Comparison of ENCODE assay signal across 23 mouse cellular contexts in the genomic region with DNA sequence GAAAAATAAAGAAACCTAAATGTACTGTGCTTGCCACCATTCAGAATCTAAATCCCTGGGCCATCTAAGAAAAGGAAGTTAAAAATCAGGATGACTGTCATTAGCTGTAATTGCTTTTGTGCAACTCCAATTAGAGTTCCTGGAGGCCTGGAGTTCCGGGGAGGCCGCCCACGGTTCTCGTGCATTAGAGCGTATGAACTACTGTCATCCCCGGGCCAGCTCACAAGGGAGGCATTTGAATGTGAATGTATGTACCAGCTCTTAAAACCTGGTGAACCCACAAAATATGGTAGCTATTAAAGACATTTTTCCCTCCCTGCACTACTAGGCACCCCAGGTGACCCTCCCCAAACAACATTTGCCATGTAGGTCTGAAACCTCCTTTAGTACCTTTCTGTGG.
DNase-seq lines count a peak whose midpoint lies in the region; ATAC-seq and TF ChIP-seq lines count a peak whose summit lies in the region.
"Had no signal": no experiment of that assay in that cellular context is flagged by ENCODE, and none has a peak within 500 bp of the region (broad histone marks: within the 10 kb centered on the region; RNA-seq: fewer than 3 reads in every experiment).

No protein-coding gene starts in this region.

- no peaks in the 10 kb centered on the region for H3K9me3 ChIP-seq in forebrain, embryonic 14.5 days (replicated peaks; ENCODE audit: control insufficient read depth, low read length)
- H3K9me3 ChIP-seq in forebrain, embryonic 10.5 days = no peaks in the 10 kb centered on the region
- H3K9me3 ChIP-seq in neural tube, embryonic 14.5 days (ENCODE audit: control insufficient read depth, low read length) = no peaks in the 10 kb centered on the region
- H3K9me3 ChIP-seq in midbrain, embryonic 16.5 days (replicated peaks; ENCODE audit: control insufficient read depth, low read length, poor library complexity, severe bottlenecking) = no peaks in the 10 kb centered on the region
- H3K9me3 ChIP-seq: G1E had no signal

- intact Hi-C loops in left cerebral cortex, adult 2 months (cut with DNase I) = loop anchor here (2.0 kb wide), 1 partner anchor 123 kb away; a partner anchor contains a TSS

- no peak for TF ChIP-seq CTCF in left cerebral cortex, adult 2 months (IDR thresholded peaks at IDR 0.05)

- no peak overlapping the region for H3K4me3 ChIP-seq in forebrain, embryonic 14.5 days (ENCODE audit: low read depth, low read length)
- no peak overlapping the region for H3K4me3 ChIP-seq in forebrain, embryonic 10.5 days
- no peak overlapping the region for H3K4me3 ChIP-seq in left cerebral cortex, adult 2 months
- H3K4me3 ChIP-seq in neural tube, embryonic 14.5 days (ENCODE audit: low read depth, low read length) = no peak overlapping the region
- no peak overlapping the region for H3K4me3 ChIP-seq in midbrain, embryonic 16.5 days (ENCODE audit: low read depth, low read length)
- H3K4me3 ChIP-seq: myocyte had no signal

- H3K27me3 ChIP-seq in forebrain, embryonic 14.5 days (replicated peaks; ENCODE audit: control insufficient read depth, insufficient read depth, low read length) = 0 out of 2 replicates have a peak, but pooled peaks cover 4% of the 10 kb centered on the region
- H3K27me3 ChIP-seq in forebrain, embryonic 10.5 days (ENCODE audit: poor library complexity, severe bottlenecking) = peaks cover 33% of the 10 kb centered on the region
- no peaks in the 10 kb centered on the region for H3K27me3 ChIP-seq in neural tube, embryonic 14.5 days (ENCODE audit: control insufficient read depth, insufficient read depth, low read length)
- no peaks in the 10 kb centered on the region for H3K27me3 ChIP-seq in midbrain, embryonic 16.5 days (ENCODE audit: control insufficient read depth, insufficient read depth, low read depth, low read length)

- no peak for ATAC-seq in forebrain, embryonic 14.5 days
- ATAC-seq in neural tube, embryonic 14.5 days (ENCODE audit: low read depth) = no peak
- no peak for ATAC-seq in midbrain, embryonic 16.5 days
- ATAC-seq: inflammation-experienced regulatory T-cells, adult 6 months had no signal

- peaks cover 42% of the 10 kb centered on the region for H3K4me1 ChIP-seq in forebrain, embryonic 14.5 days (ENCODE audit: control insufficient read depth, insufficient read depth, low read length)
- peaks cover 27% of the 10 kb centered on the region for H3K4me1 ChIP-seq in forebrain, embryonic 10.5 days
- H3K4me1 ChIP-seq in neural tube, embryonic 14.5 days (ENCODE audit: control insufficient read depth, insufficient read depth, low read length) = peaks cover 12% of the 10 kb centered on the region
- peaks cover 11% of the 10 kb centered on the region for H3K4me1 ChIP-seq in midbrain, embryonic 16.5 days (ENCODE audit: control insufficient read depth, insufficient read depth, low read length)

- H3K36me3 ChIP-seq in forebrain, embryonic 14.5 days (ENCODE audit: control insufficient read depth, insufficient read depth, low read length) = no peaks in the 10 kb centered on the region
- no peaks in the 10 kb centered on the region for H3K36me3 ChIP-seq in forebrain, embryonic 10.5 days (replicated peaks)
- no peaks in the 10 kb centered on the region for H3K36me3 ChIP-seq in neural tube, embryonic 14.5 days (ENCODE audit: control insufficient read depth, insufficient read depth, low read length)
- no peaks in the 10 kb centered on the region for H3K36me3 ChIP-seq in midbrain, embryonic 16.5 days (ENCODE audit: control insufficient read depth, insufficient read depth, low read length)
- H3K36me3 ChIP-seq: G1E had no signal

- H3K9ac ChIP-seq in forebrain, embryonic 14.5 days (ENCODE audit: low read length) = no peak overlapping the region
- H3K9ac ChIP-seq in neural tube, embryonic 14.5 days (replicated peaks; ENCODE audit: low read depth, low read length) = no peak overlapping the region
- no peak overlapping the region for H3K9ac ChIP-seq in midbrain, embryonic 16.5 days (ENCODE audit: low read depth, low read length)
- H3K9ac ChIP-seq: liver, embryonic 14.5 days had no signal

- 3% methylated on average over 6 of the region's 6 CpGs for WGBS in forebrain, embryonic 14.5 days
- 59% methylated on average over 6 of the region's 6 CpGs for WGBS in forebrain, embryonic 10.5 days
- 23% methylated on average over 6 of the region's 6 CpGs for WGBS in neural tube, embryonic 14.5 days
- WGBS in midbrain, embryonic 16.5 days = 64% methylated on average over 6 of the region's 6 CpGs

- H3K27ac ChIP-seq in forebrain, embryonic 14.5 days (ENCODE audit: low read depth, low read length) = peak overlapping the region; percentile 6; the same call in 1 of the 2 replicates
- H3K27ac ChIP-seq in forebrain, embryonic 10.5 days = no peak overlapping the region
- peak overlapping the region; percentile 38; the same call in 1 of the 2 replicates for H3K27ac ChIP-seq in left cerebral cortex, adult 2 months
- H3K27ac ChIP-seq in neural tube, embryonic 14.5 days (ENCODE audit: low read depth, low read length) = peak overlapping the region; percentile 40
- no peak overlapping the region for H3K27ac ChIP-seq in midbrain, embryonic 16.5 days (ENCODE audit: low read length)
- H3K27ac ChIP-seq: liver, embryonic 14.5 days had no signal

- DNase-seq in forebrain, embryonic 14.5 days (ENCODE audit: low spot score) = peak; percentile 53
- DNase-seq in forebrain, embryonic 10.5 days (ENCODE audit: extremely low spot score, low spot score) = no peak
- no peak for DNase-seq in left cerebral cortex, adult 2 months (ENCODE audit: extremely low spot score in 1 of 2, low spot score in 2 of 2)
- no peak for DNase-seq in left cerebral cortex, adult 9 months (ENCODE audit: low spot score in 2 of 2)
- peak; percentile 50 for DNase-seq in brain, adult 2 months (ENCODE audit: low read depth, low spot score)
- no peak for DNase-seq in natural killer cell, adult 2 months (ENCODE audit: low spot score in 2 of 2)
- DNase-seq: adrenal gland, postnatal 25 days; cerebellum, adult 18-20 months; gastrocnemius, postnatal 10 days; heart, adult 18-20 months; heart, postnatal 4 days; kidney, adult 2 months; kidney, postnatal 14 days; lung, postnatal 14 days; midbrain, embryonic 14.5 days; spleen, adult 18-20 months; thymus, adult 18-20 months had no signal

- no peak overlapping the region for H3K4me2 ChIP-seq in forebrain, embryonic 14.5 days (ENCODE audit: low read length)
- no peak overlapping the region for H3K4me2 ChIP-seq in neural tube, embryonic 14.5 days (ENCODE audit: low read depth, low read length)
- no peak overlapping the region for H3K4me2 ChIP-seq in midbrain, embryonic 16.5 days (ENCODE audit: low read length)

Comparison
In these comparisons a context has a peak if more than half of its experiments do, and no peak if none do; other contexts are left out.
1. DNase-seq: peak in forebrain, embryonic 14.5 days (single experiment) and brain, adult 2 months (single experiment); none in forebrain, embryonic 10.5 days (single experiment), left cerebral cortex, adult 2 months (0 of 2), left cerebral cortex, adult 9 months (0 of 2) and natural killer cell, adult 2 months (0 of 2).
2. H3K27ac ChIP-seq: peak in forebrain, embryonic 14.5 days (single experiment), left cerebral cortex, adult 2 months (single experiment) and neural tube, embryonic 14.5 days (single experiment); none in forebrain, embryonic 10.5 days (single experiment) and midbrain, embryonic 16.5 days (single experiment).